22 mouse cellular contexts compared by ENCODE assay signal in the genomic region with DNA sequence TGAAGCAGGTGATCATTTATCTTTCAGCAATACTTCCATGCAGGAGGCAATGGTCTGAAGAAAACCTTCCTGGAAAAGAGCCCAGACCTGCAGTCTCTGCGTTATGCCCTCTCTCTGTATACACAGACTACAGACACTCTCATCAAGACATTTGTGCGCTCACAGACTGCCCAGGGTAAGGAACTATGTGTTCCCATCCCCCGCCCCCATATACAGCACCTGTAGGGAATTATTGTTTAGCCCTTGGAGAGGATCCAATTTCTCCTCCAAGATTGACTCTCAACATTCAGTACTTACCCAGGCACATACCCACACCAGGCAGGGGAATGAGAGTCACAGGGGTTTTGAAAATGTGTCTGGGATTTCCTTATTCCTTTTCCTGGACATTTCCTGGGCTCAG. TPM values are rescaled to one million over a fixed set of nuclear protein-coding genes. Genes with fewer than 3 reads are reported as not detected.
A peak's percentile ranks its signal among the peaks of the same experiment; 100 is the strongest.
DNase-seq lines count a peak whose midpoint lies in the region; ATAC-seq and TF ChIP-seq lines count a peak whose summit lies in the region.
"Had no signal": no experiment of that assay in that cellular context is flagged by ENCODE, and none has a peak within 500 bp of the region (broad histone marks: within the 10 kb centered on the region; RNA-seq: fewer than 3 reads in every experiment).

No protein-coding gene starts in this region.

- no peaks in the 10 kb centered on the region for H3K27me3 ChIP-seq in heart, embryonic 13.5 days (replicated peaks)
- H3K27me3 ChIP-seq in heart, embryonic 11.5 days (ENCODE audit: control insufficient read depth, insufficient read depth, low read length), result no peaks in the 10 kb centered on the region
- H3K27me3 ChIP-seq in midbrain, embryonic 11.5 days (ENCODE audit: control insufficient read depth, insufficient read depth, low read length), result no peaks in the 10 kb centered on the region
- H3K27me3 ChIP-seq in midbrain, embryonic 14.5 days (ENCODE audit: control insufficient read depth, insufficient read depth, low read length), result no peaks in the 10 kb centered on the region
- H3K27me3 ChIP-seq in embryonic facial prominence, embryonic 12.5 days, result no peaks in the 10 kb centered on the region
- H3K27me3 ChIP-seq in limb, embryonic 14.5 days (ENCODE audit: control insufficient read depth, insufficient read depth, low read length), result no peaks in the 10 kb centered on the region
- H3K27me3 ChIP-seq: forebrain, embryonic 12.5 days; heart, embryonic 12.5 days; hindbrain, embryonic 12.5 days; liver, embryonic 13.5 days; neural tube, embryonic 15.5 days; Patski had no signal

- H3K4me1 ChIP-seq in heart, embryonic 13.5 days, result peaks cover 30% of the 10 kb centered on the region
- peaks cover 10% of the 10 kb centered on the region for H3K4me1 ChIP-seq in heart, embryonic 11.5 days (ENCODE audit: control insufficient read depth, insufficient read depth, low read length)
- H3K4me1 ChIP-seq in midbrain, embryonic 11.5 days (ENCODE audit: control insufficient read depth, insufficient read depth, low read length), result no peaks in the 10 kb centered on the region
- H3K4me1 ChIP-seq in midbrain, embryonic 14.5 days (ENCODE audit: control insufficient read depth, insufficient read depth, low read length), result no peaks in the 10 kb centered on the region
- peaks cover 18% of the 10 kb centered on the region for H3K4me1 ChIP-seq in embryonic facial prominence, embryonic 12.5 days
- peaks cover 13% of the 10 kb centered on the region; the same call in 1 of the 2 replicates for H3K4me1 ChIP-seq in limb, embryonic 14.5 days (ENCODE audit: control insufficient read depth, insufficient read depth, low read length)
- H3K4me1 ChIP-seq: forebrain, embryonic 12.5 days; hindbrain, embryonic 12.5 days; liver, embryonic 13.5 days; neural tube, embryonic 15.5 days had no signal

- 77% methylated on average over 3 of the region's 3 CpGs for WGBS in heart, embryonic 13.5 days
- 80% methylated on average over 3 of the region's 3 CpGs for WGBS in heart, embryonic 11.5 days (ENCODE audit: insufficient replicate concordance)
- 83% methylated on average over 3 of the region's 3 CpGs for WGBS in midbrain, embryonic 11.5 days
- 95% methylated on average over 3 of the region's 3 CpGs for WGBS in midbrain, embryonic 14.5 days
- WGBS in embryonic facial prominence, embryonic 12.5 days, result 47% methylated on average over 3 of the region's 3 CpGs
- 21% methylated on average over 3 of the region's 3 CpGs for WGBS in limb, embryonic 14.5 days

- peaks cover 42% of the 10 kb centered on the region for H3K36me3 ChIP-seq in heart, embryonic 13.5 days
- H3K36me3 ChIP-seq in heart, embryonic 11.5 days (ENCODE audit: control insufficient read depth, insufficient read depth, low read length), result no peaks in the 10 kb centered on the region
- peaks cover 2% of the 10 kb centered on the region; the same call in 1 of the 2 replicates for H3K36me3 ChIP-seq in midbrain, embryonic 11.5 days (ENCODE audit: control insufficient read depth, insufficient read depth, low read length)
- H3K36me3 ChIP-seq in midbrain, embryonic 14.5 days (ENCODE audit: control insufficient read depth, insufficient read depth, low read length), result peaks cover 57% of the 10 kb centered on the region
- H3K36me3 ChIP-seq in embryonic facial prominence, embryonic 12.5 days, result no peaks in the 10 kb centered on the region
- no peaks in the 10 kb centered on the region for H3K36me3 ChIP-seq in limb, embryonic 14.5 days (ENCODE audit: control insufficient read depth, insufficient read depth, low read length)
- H3K36me3 ChIP-seq: liver, embryonic 13.5 days had no signal

- TF ChIP-seq POLR2A in limb, embryonic 14.5 days (IDR thresholded peaks at IDR 0.05; ENCODE audit: borderline replicate concordance, extremely low read depth, insufficient read depth, insufficient read length), result no peak

- DNase-seq in midbrain, embryonic 11.5 days (ENCODE audit: low spot score, missing footprints), result peak; percentile 66
- DNase-seq in midbrain, embryonic 14.5 days, result no peak
- peak; percentile 25 for DNase-seq in limb, embryonic 14.5 days (ENCODE audit: low spot score)
- DNase-seq in layer of hippocampus, adult 11-12 months (ENCODE audit: low spot score), result no peak
- no peak for DNase-seq in layer of hippocampus, adult 18-20 months (ENCODE audit: low spot score in 2 of 2)
- DNase-seq: cerebellum, adult 9-11 months; gastrocnemius, adult 2 months; left cerebral cortex, postnatal 4 days; liver, embryonic 13.5 days; thymus, adult 18-20 months; thymus, postnatal 36 days had no signal

- 0 out of 2 replicates have a peak overlapping the region, but pooled peaks have one; percentile 37 for H3K9ac ChIP-seq in heart, embryonic 13.5 days
- H3K9ac ChIP-seq in heart, embryonic 11.5 days (ENCODE audit: low read depth, low read length), result no peak overlapping the region
- H3K9ac ChIP-seq in midbrain, embryonic 11.5 days (ENCODE audit: low read length), result no peak overlapping the region
- no peak overlapping the region for H3K9ac ChIP-seq in midbrain, embryonic 14.5 days (replicated peaks; ENCODE audit: low read length)
- no peak overlapping the region for H3K9ac ChIP-seq in embryonic facial prominence, embryonic 12.5 days
- no peak overlapping the region for H3K9ac ChIP-seq in limb, embryonic 14.5 days (ENCODE audit: low read depth, low read length, severe bottlenecking)
- H3K9ac ChIP-seq: forebrain, embryonic 12.5 days; heart, embryonic 12.5 days; hindbrain, embryonic 12.5 days; liver, embryonic 13.5 days; neural tube, embryonic 15.5 days had no signal

- no peak overlapping the region for H3K27ac ChIP-seq in heart, embryonic 13.5 days (replicated peaks)
- H3K27ac ChIP-seq in heart, embryonic 11.5 days (ENCODE audit: low read depth, low read length), result no peak overlapping the region
- no peak overlapping the region for H3K27ac ChIP-seq in midbrain, embryonic 11.5 days (ENCODE audit: low read depth, low read length)
- no peak overlapping the region for H3K27ac ChIP-seq in midbrain, embryonic 14.5 days (replicated peaks; ENCODE audit: low read depth, low read length)
- 0 out of 2 replicates have a peak overlapping the region, but pooled peaks have one; percentile 4 for H3K27ac ChIP-seq in embryonic facial prominence, embryonic 12.5 days
- H3K27ac ChIP-seq in limb, embryonic 14.5 days (replicated peaks; ENCODE audit: low read depth, low read length), result no peak overlapping the region
- H3K27ac ChIP-seq: forebrain, embryonic 12.5 days; gastrocnemius, adult 2 months; hindbrain, embryonic 12.5 days; kidney, postnatal 0 days; liver, embryonic 13.5 days; macrophage; midbrain, embryonic 10.5 days; neural tube, embryonic 15.5 days had no signal

- H3K4me2 ChIP-seq in heart, embryonic 13.5 days, result no peak overlapping the region
- no peak overlapping the region for H3K4me2 ChIP-seq in heart, embryonic 11.5 days
- H3K4me2 ChIP-seq in midbrain, embryonic 11.5 days, result no peak overlapping the region
- H3K4me2 ChIP-seq in midbrain, embryonic 14.5 days (ENCODE audit: low read length), result no peak overlapping the region
- H3K4me2 ChIP-seq in embryonic facial prominence, embryonic 12.5 days (replicated peaks), result no peak overlapping the region
- no peak overlapping the region for H3K4me2 ChIP-seq in limb, embryonic 14.5 days (replicated peaks; ENCODE audit: low read depth, low read length, severe bottlenecking)
- H3K4me2 ChIP-seq: forebrain, embryonic 12.5 days; heart, embryonic 12.5 days; hindbrain, embryonic 12.5 days; liver, embryonic 13.5 days; neural tube, embryonic 15.5 days had no signal

- no peak overlapping the region for H3K4me3 ChIP-seq in heart, embryonic 13.5 days
- H3K4me3 ChIP-seq in heart, embryonic 11.5 days (ENCODE audit: low read depth, low read length), result no peak overlapping the region
- no peak overlapping the region for H3K4me3 ChIP-seq in midbrain, embryonic 11.5 days (ENCODE audit: low read depth, low read length)
- no peak overlapping the region for H3K4me3 ChIP-seq in midbrain, embryonic 14.5 days (replicated peaks; ENCODE audit: low read depth, low read length)
- H3K4me3 ChIP-seq in embryonic facial prominence, embryonic 12.5 days, result no peak overlapping the region
- no peak overlapping the region for H3K4me3 ChIP-seq in limb, embryonic 14.5 days (replicated peaks; ENCODE audit: low read length)
- H3K4me3 ChIP-seq: forebrain, embryonic 12.5 days; gastrocnemius, adult 2 months; heart, embryonic 12.5 days; hindbrain, embryonic 12.5 days; liver, embryonic 13.5 days; midbrain, embryonic 10.5 days; neural tube, embryonic 15.5 days had no signal

- no peaks in the 10 kb centered on the region for H3K9me3 ChIP-seq in heart, embryonic 13.5 days
- no peaks in the 10 kb centered on the region for H3K9me3 ChIP-seq in heart, embryonic 11.5 days (replicated peaks; ENCODE audit: control insufficient read depth, low read length)
- no peaks in the 10 kb centered on the region for H3K9me3 ChIP-seq in midbrain, embryonic 11.5 days (ENCODE audit: control insufficient read depth, low read length)
- no peaks in the 10 kb centered on the region for H3K9me3 ChIP-seq in midbrain, embryonic 14.5 days (ENCODE audit: control insufficient read depth, low read length)
- H3K9me3 ChIP-seq in embryonic facial prominence, embryonic 12.5 days, result no peaks in the 10 kb centered on the region
- no peaks in the 10 kb centered on the region for H3K9me3 ChIP-seq in limb, embryonic 14.5 days (ENCODE audit: control insufficient read depth, low read length)
- H3K9me3 ChIP-seq: forebrain, embryonic 12.5 days; heart, embryonic 12.5 days; hindbrain, embryonic 12.5 days; liver, embryonic 13.5 days; midbrain, embryonic 10.5 days; neural tube, embryonic 15.5 days had no signal

- ATAC-seq in heart, embryonic 13.5 days (ENCODE audit: extremely low read depth, insufficient number of reproducible peaks, low FRiP score, low TSS enrichment), result no peak
- ATAC-seq in heart, embryonic 11.5 days (replicated peaks; ENCODE audit: insufficient number of reproducible peaks, low FRiP score, low TSS enrichment), result no peak
- no peak for ATAC-seq in midbrain, embryonic 11.5 days (ENCODE audit: low FRiP score)
- ATAC-seq in midbrain, embryonic 14.5 days (ENCODE audit: low FRiP score, low TSS enrichment), result no peak
- ATAC-seq in embryonic facial prominence, embryonic 12.5 days (ENCODE audit: insufficient number of reproducible peaks, insufficient read depth, low FRiP score, low TSS enrichment), result 0 out of 2 replicates have a peak, but pooled peaks have one; percentile 50
- ATAC-seq in limb, embryonic 14.5 days (ENCODE audit: low FRiP score, low read depth), result no peak
- ATAC-seq: Patski had no signal

RNA-seq across cellular contexts. Expression of gene Atp8b5, which starts 7.5 kb away (rescaled TPM):
- polyA plus RNA-seq in heart, embryonic 13.5 days (2015; fragmentation: Nextera tagmentation; extraction: Ambion mirVana), result 0.08 and 0.15 TPM in 2 replicates
- polyA plus RNA-seq in heart, embryonic 11.5 days (2014; fragmentation: Nextera tagmentation; extraction: Ambion mirVana), result 0.27 TPM in 1 of 2 replicates, not detected in the other
- polyA plus RNA-seq in midbrain, embryonic 11.5 days (2014; fragmentation: Nextera tagmentation; extraction: Ambion mirVana), result 0.30 and 0.70 TPM in 2 replicates
- 0.23 and 0.57 TPM in 2 replicates for polyA plus RNA-seq in midbrain, embryonic 14.5 days (2014; fragmentation: Nextera tagmentation; extraction: Ambion mirVana)
- polyA plus RNA-seq in embryonic facial prominence, embryonic 12.5 days (2016; fragmentation: Nextera tagmentation; extraction: Ambion mirVana), result 0.32 and 0.56 TPM in 2 replicates
- 0.68 and 1.3 TPM in 2 replicates for polyA plus RNA-seq in limb, embryonic 14.5 days (2012; rRNA removed)
- 0.52 and 0.57 TPM in 2 replicates for polyA plus RNA-seq in limb, embryonic 14.5 days (2014; fragmentation: Nextera tagmentation; extraction: Ambion mirVana)
- total RNA-seq in layer of hippocampus, adult 18-20 months (2021), result under 1 TPM; 0.23 to 0.52 TPM
- polyA plus RNA-seq: heart, embryonic 12.5 days had no signal

Comparison
In these comparisons a context has a peak if more than half of its experiments do, and no peak if none do; other contexts are left out.
1. DNase-seq: peak in midbrain, embryonic 11.5 days (single experiment) and limb, embryonic 14.5 days (single experiment); none in midbrain, embryonic 14.5 days (single experiment), layer of hippocampus, adult 11-12 months (single experiment) and layer of hippocampus, adult 18-20 months (0 of 2).